Comparison of ENCODE assay signal across 8 mouse cellular contexts in the genomic region with DNA sequence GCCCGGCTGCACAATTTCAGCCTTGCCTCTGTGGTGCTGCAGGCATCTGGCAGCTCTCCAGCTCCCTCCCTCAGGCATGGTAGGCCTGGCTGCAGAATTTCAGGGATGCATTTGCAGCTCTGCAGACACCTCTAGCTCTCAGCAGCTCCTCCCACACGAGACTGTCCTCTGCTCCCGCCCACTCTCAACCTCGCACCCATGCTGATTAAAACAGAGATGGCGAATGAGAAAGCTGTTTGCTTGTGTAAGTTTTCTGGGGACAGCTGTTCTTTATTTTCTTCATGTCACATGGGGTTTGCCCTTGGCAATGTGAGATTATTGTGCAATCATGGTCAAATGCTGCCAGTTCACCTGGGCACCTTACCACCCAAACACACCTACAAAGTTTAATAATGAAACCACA.
DNase-seq lines count a peak whose midpoint lies in the region; ATAC-seq and TF ChIP-seq lines count a peak whose summit lies in the region.

No protein-coding gene starts in this region.

- ATAC-seq in forebrain, postnatal 0 days = peak; percentile 45; the same call in 1 of the 2 replicates
- no peak for ATAC-seq in megakaryocyte progenitor cell, adult 5-6 weeks (replicated peaks; ENCODE audit: poor library complexity)
- ATAC-seq in liver, postnatal 0 days = no peak

- 25% methylated on average over 5 of the region's 5 CpGs for WGBS in forebrain, postnatal 0 days
- 52% methylated on average over 5 of the region's 5 CpGs for WGBS in liver, postnatal 0 days (ENCODE audit: insufficient replicate concordance)

- H3K27me3 ChIP-seq in forebrain, postnatal 0 days (ENCODE audit: insufficient read depth, low read length) = no peaks in the 10 kb centered on the region
- no peaks in the 10 kb centered on the region for H3K27me3 ChIP-seq in liver, postnatal 0 days (ENCODE audit: insufficient read depth, low read length)

- H3K36me3 ChIP-seq in forebrain, postnatal 0 days (ENCODE audit: insufficient read depth) = no peaks in the 10 kb centered on the region
- H3K36me3 ChIP-seq in liver, postnatal 0 days (replicated peaks; ENCODE audit: insufficient read depth, low read length) = 0 out of 2 replicates have a peak, but pooled peaks cover 2% of the 10 kb centered on the region

- no peak overlapping the region for H3K27ac ChIP-seq in gastrocnemius, adult 2 months
- no peak overlapping the region for H3K27ac ChIP-seq in forebrain, postnatal 0 days (ENCODE audit: low read depth, low read length)
- H3K27ac ChIP-seq in liver, postnatal 0 days (ENCODE audit: low read depth) = no peak overlapping the region

- H3K9me3 ChIP-seq in forebrain, postnatal 0 days (ENCODE audit: low read length) = no peaks in the 10 kb centered on the region
- H3K9me3 ChIP-seq in liver, postnatal 0 days (ENCODE audit: low read length) = no peaks in the 10 kb centered on the region

- intact Hi-C loops in gastrocnemius, adult 2 months (cut with DNase I) = no loop called here

- TF ChIP-seq CTCF in gastrocnemius, adult 2 months (IDR thresholded peaks at IDR 0.05) = no peak
- TF ChIP-seq CTCF in forebrain, postnatal 0 days (IDR thresholded peaks at IDR 0.05; ENCODE audit: low read depth) = no peak
- TF ChIP-seq CTCF in liver, postnatal 0 days (IDR thresholded peaks at IDR 0.05; ENCODE audit: low read depth) = no peak

- H3K4me3 ChIP-seq in gastrocnemius, adult 2 months = no peak overlapping the region
- no peak overlapping the region for H3K4me3 ChIP-seq in forebrain, postnatal 0 days (ENCODE audit: low read depth, low read length)
- H3K4me3 ChIP-seq in liver, postnatal 0 days (ENCODE audit: low read depth, low read length) = no peak overlapping the region

- no peak for TF ChIP-seq EP300 in liver, postnatal 0 days (IDR thresholded peaks at IDR 0.05; ENCODE audit: low read depth)

- H3K9ac ChIP-seq in forebrain, postnatal 0 days = no peak overlapping the region
- no peak overlapping the region for H3K9ac ChIP-seq in liver, postnatal 0 days (replicated peaks)

- H3K4me2 ChIP-seq in forebrain, postnatal 0 days (ENCODE audit: low read depth) = no peak overlapping the region
- no peak overlapping the region for H3K4me2 ChIP-seq in liver, postnatal 0 days (ENCODE audit: low read depth, low read length)

- peak; percentile 22 for DNase-seq in gastrocnemius, adult 2 months
- DNase-seq in gastrocnemius, adult 8-10 months (ENCODE audit: low spot score in 2 of 2) = no peak
- peak; percentile 57 for DNase-seq in adrenal gland, postnatal 14 days
- DNase-seq in forebrain, postnatal 0 days = no peak
- DNase-seq in kidney, adult 9 months = peak; percentile 33
- DNase-seq in lung, postnatal 10 days = peak; percentile 9
- no peak for DNase-seq in liver, postnatal 0 days

- peaks cover 4% of the 10 kb centered on the region; the same call in 1 of the 2 replicates for H3K4me1 ChIP-seq in forebrain, postnatal 0 days (ENCODE audit: insufficient read depth)
- no peaks in the 10 kb centered on the region for H3K4me1 ChIP-seq in liver, postnatal 0 days (ENCODE audit: insufficient read depth)

Comparison
In these comparisons a context has a peak if more than half of its experiments do, and no peak if none do; other contexts are left out.
1. DNase-seq: peak in gastrocnemius, adult 2 months (single experiment), adrenal gland, postnatal 14 days (single experiment), kidney, adult 9 months (single experiment) and lung, postnatal 10 days (single experiment); none in gastrocnemius, adult 8-10 months (0 of 2), forebrain, postnatal 0 days (single experiment) and liver, postnatal 0 days (single experiment).